Mouse (Mus musculus) inflammation-experienced regulatory T-cells, adult 6 months (primary cell): ENCODE results near the gene Tulp1. TPM values are rescaled to one million over a fixed set of nuclear protein-coding genes. Genes with fewer than 3 reads are reported as not detected.

Source experiments
- ATAC-seq: one replicate; pipeline ENCODE4 v1.8.0; 2017
- polyA plus RNA-seq, 3 experiments: library from polyadenylated mRNA; unstranded; fragments of 100-300 nt; shearing (Covaris generic); gene quantifications; one replicate each; pipeline ENCODE4 v1.2.1; 2017

The Tulp1 gene
- polyA plus RNA-seq, 3 experiments from 2014 or later = 0.24 to 0.39 TPM; not detected in 1

- no peak for ATAC-seq
Observed at GRCm38 (mm10) chr17:28312232-28313211, 52.5 kb downstream of the Tulp1 start.

GRCm38 (mm10) chr17:28311366-28312132, 53.5 kb downstream of the Tulp1 start:
- ATAC-seq = no peak

GRCm38 (mm10) chr17:28310831-28311230, 54.2 kb downstream of the Tulp1 start:
- no peak for ATAC-seq

GRCm38 (mm10) chr17:28308297-28309195, 56.5 kb downstream of the Tulp1 start:
- ATAC-seq = peak; percentile 37

- ATAC-seq = no peak
Observed at GRCm38 (mm10) chr17:28305172-28305571, 59.9 kb downstream of the Tulp1 start.

Other genes with a start within 250 kb of the Tulp1 start
- not detected for gene Scube3, start 223.1 kb downstream of the Tulp1 start, polyA plus RNA-seq
- 1 to 10 TPM; 3.1 to 7.8 (median 6.2) TPM for gene Zfp523, start 188.1 kb downstream of the Tulp1 start, polyA plus RNA-seq
- 10 to 100 TPM; 29.7 to 51.9 (median 32.8) TPM for gene Def6, start 157.4 kb downstream of the Tulp1 start, polyA plus RNA-seq
- 1 to 10 TPM; 2.5 to 3.8 (median 3.8) TPM for gene Ppard, start 132.5 kb downstream of the Tulp1 start, polyA plus RNA-seq
- 1 to 10 TPM; 3.2 to 8.3 (median 6.6) TPM for gene Fance, start 51.7 kb downstream of the Tulp1 start, polyA plus RNA-seq
- 100 to 1,000 TPM; 514 to 941 (median 691) TPM for gene Rpl10a, start 36.8 kb downstream of the Tulp1 start, polyA plus RNA-seq
- gene Tead3, start 14.4 kb downstream of the Tulp1 start, polyA plus RNA-seq = not detected
- gene Fkbp5, start 152.3 kb upstream of the Tulp1 start, polyA plus RNA-seq = 10 to 100 TPM; 19.3 to 24.5 (median 20.4) TPM
- gene Armc12, start 165.6 kb upstream of the Tulp1 start, polyA plus RNA-seq = under 1 TPM in 2 of 3 experiments, not detected in 1; 0.46 to 0.78 TPM
- gene Clpsl2, start 184.2 kb upstream of the Tulp1 start, polyA plus RNA-seq = not detected
- not detected for gene Clps, start 195.5 kb upstream of the Tulp1 start, polyA plus RNA-seq
- gene Lhfpl5, start 210.4 kb upstream of the Tulp1 start, polyA plus RNA-seq = 1 to 10 TPM; 1.0 to 2.0 (median 1.9) TPM